Mouse (Mus musculus): ENCODE measurements around the gene Vwf. TPM values are rescaled to one million over a fixed set of nuclear protein-coding genes. Genes with fewer than 3 reads are reported as not detected.

Vwf gene
- total RNA-seq, 2 experiments from 2014 or later, result 0.10 to 5.1 TPM

DNA sequence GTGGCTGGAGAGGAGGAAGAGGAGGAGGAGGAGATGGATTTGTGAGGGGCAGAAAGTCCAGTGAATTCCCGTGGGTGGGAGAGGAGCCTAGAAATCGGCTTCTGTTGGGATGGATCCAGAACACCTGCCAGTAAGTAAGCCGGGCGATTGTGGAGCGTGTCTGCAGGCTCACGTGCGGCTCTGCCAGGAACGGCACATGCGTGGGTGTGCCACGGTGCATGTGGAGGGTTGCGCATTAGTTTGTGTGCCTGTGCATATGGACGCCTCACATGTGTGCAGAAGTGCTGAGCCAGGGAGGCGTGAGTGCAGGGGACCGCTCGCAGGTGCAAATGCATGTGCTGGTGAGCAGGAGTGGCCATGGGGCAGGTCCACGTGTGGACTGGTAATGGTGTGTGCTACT lies 164.7 kb downstream of the Vwf start:
- no peak for ATAC-seq (replicated peaks; ENCODE audit: poor library complexity, severe bottlenecking)

DNA sequence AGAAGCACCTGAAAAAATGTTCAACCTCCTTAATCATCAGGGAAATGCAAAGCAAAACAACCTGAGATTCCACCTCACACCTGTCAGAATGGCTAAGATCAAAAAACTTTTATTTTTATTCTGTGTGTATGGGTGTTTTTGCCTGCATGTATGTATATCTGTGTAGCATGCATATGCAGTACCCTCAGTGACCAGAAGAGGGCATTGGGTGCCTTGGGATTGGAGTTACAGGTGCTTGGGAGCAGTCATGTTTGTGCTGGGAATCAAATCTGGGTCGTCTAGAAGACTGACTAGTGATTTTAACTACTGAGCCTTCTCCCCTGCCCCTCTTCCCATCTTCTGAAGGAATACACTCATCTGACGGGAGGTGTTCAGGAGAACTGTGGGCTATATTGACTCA lies 179.8 kb downstream of the Vwf start:
- ATAC-seq (replicated peaks; ENCODE audit: poor library complexity, severe bottlenecking), result no peak

DNA sequence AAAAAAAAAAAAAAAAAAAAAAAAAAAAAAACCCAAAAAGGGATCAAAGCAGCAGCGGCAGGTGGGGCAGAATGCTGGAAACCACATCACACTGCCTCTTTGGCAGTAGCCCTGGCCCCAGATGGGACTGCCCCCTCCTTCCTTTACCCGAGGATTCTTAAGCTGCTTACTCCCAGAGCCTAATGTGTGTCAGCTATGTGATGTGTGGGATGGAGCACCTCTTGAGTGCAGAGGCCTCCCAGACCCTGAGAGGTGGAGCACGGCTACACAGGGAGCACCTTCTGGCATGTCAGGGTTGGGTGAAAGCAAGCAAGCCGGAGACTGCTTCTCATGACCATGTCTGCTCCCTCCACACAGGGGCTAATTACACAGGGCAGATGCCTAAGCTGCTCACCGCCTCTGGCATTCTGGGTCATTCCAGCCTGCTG lies 180.9 kb downstream of the Vwf start:
- no peak for ATAC-seq (replicated peaks; ENCODE audit: poor library complexity, severe bottlenecking)

DNA sequence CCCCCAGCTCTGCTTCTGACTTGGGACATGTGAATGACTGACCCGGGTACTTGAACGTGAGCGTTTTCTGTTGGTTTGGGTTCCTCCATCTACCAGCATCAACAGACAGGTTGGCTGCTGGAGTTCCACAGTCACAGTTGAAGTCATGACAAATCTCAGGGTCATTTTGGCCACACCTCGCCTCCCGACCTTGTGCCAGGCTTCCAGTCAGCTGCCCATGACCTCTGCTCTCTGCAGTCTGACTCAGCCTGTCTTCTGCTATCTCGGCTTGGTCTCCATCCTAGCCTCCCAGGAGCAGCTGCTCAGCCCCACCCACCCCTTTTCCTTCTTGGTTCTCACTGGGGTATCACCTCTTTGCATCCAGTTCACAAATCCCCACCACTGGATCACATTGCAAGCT lies 182.9 kb downstream of the Vwf start:
- no peak for ATAC-seq (replicated peaks; ENCODE audit: poor library complexity, severe bottlenecking)

DNA sequence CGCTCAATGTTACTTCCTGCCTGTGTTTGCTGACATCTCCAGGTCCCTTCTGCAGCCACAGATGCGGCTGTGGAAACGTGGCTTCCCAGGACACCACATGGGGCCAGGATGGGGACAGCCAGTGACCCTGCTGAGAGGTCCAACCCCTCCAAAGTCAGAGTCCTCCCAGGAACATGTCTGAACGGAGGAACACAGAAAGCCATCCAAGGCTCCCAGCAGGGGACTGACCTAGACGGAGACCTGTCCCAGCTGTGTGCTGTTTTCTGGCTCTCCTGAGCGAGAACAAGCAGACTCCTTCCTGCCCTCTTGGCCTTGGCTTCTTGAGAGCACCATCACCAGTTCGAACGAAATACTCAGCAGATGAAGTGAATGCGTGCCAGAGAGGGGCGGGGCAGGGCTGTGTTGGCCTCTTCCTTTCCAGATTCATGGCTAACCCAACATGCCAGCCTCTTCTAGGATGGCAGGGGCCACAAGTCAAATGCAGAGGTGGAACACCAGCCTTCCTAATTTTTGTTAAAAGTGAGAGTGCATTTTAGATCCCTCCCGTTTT lies 183.5 kb downstream of the Vwf start:
- no peak for ATAC-seq (replicated peaks; ENCODE audit: poor library complexity, severe bottlenecking)

Other genes with a start within 250 kb of the Vwf start
- 36.4 and 50.3 TPM in 2 replicates for gene Ltbr, start 232.9 kb upstream of the Vwf start, total RNA-seq (2014; fragmentation: Nextera tagmentation)
- gene Ltbr, start 232.9 kb upstream of the Vwf start, total RNA-seq (2017), result 29.9 and 36.3 TPM in 2 replicates
- gene Scnn1a, start 226.1 kb upstream of the Vwf start, total RNA-seq (2014; fragmentation: Nextera tagmentation), result 16.2 and 18.9 TPM in 2 replicates
- gene Scnn1a, start 226.1 kb upstream of the Vwf start, total RNA-seq (2017), result 1.4 and 1.8 TPM in 2 replicates
- 89.1 and 104 TPM in 2 replicates for gene Tnfrsf1a, start 197.4 kb upstream of the Vwf start, total RNA-seq (2014; fragmentation: Nextera tagmentation)
- 54.4 and 88.8 TPM in 2 replicates for gene Tnfrsf1a, start 197.4 kb upstream of the Vwf start, total RNA-seq (2017)
- gene Plekhg6, start 166.0 kb upstream of the Vwf start, total RNA-seq (2014; fragmentation: Nextera tagmentation), result not detected in 2 replicates
- not detected in 2 replicates for gene Plekhg6, start 166.0 kb upstream of the Vwf start, total RNA-seq (2017)
- gene Cd9, start 52.0 kb upstream of the Vwf start, total RNA-seq (2014; fragmentation: Nextera tagmentation), result 22.5 and 27.5 TPM in 2 replicates
- 27.7 and 31.3 TPM in 2 replicates for gene Cd9, start 52.0 kb upstream of the Vwf start, total RNA-seq (2017)
- gene Ano2, start 143.6 kb downstream of the Vwf start, total RNA-seq (2014; fragmentation: Nextera tagmentation), result not detected in 2 replicates
- gene Ano2, start 143.6 kb downstream of the Vwf start, total RNA-seq (2017), result not detected in 2 replicates